Mouse (Mus musculus) left cerebral cortex, adult 9 months (tissue): ENCODE measurements around the gene BC024978.

Experiments
- DNase-seq, 2 experiments: peaks; one replicate each; pipeline ENCODE4 v3.0.0; 2022; ENCODE audit warnings: low spot score in 2 of 2

BC024978 gene

DNA sequence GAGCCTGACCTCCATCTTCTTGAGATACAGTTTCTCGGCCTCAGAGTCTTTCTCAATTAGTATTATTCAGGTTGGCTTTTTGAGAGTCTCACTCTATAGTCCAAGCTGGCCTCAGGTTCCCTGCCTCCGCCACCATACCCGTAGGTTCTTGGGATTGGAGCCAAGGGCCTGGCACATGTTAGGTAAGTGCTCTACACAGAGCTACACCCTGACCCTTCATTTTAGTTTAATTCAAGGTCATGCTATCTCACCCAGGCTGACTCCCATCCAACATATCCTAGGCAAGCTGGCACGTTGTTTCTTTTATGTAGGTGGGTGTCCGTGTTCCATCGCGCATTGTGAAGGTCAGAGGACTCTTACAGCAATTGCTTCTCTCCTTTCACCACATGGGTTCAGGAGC is 20.7 kb upstream of the BC024978 start:
- DNase-seq, result no peak

DNA sequence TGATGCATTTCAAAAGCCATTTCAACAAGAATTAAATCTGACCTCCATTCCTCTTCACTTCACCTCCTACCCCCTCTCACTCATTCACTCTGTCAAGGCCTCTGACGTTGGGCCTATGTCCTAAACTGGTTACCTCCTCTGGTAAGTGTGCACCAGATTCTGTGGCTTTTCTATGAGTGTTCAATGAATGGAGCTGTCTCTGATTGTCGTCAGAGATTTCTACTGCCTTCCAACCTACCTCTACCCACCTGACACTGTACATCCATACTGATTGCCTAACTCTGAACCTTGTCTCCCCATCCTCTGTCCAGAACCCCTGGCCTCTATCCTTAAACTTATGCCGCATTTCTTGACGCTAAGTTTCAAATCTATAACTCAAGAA is 17.6 kb upstream of the BC024978 start:
- DNase-seq, result no peak

DNA sequence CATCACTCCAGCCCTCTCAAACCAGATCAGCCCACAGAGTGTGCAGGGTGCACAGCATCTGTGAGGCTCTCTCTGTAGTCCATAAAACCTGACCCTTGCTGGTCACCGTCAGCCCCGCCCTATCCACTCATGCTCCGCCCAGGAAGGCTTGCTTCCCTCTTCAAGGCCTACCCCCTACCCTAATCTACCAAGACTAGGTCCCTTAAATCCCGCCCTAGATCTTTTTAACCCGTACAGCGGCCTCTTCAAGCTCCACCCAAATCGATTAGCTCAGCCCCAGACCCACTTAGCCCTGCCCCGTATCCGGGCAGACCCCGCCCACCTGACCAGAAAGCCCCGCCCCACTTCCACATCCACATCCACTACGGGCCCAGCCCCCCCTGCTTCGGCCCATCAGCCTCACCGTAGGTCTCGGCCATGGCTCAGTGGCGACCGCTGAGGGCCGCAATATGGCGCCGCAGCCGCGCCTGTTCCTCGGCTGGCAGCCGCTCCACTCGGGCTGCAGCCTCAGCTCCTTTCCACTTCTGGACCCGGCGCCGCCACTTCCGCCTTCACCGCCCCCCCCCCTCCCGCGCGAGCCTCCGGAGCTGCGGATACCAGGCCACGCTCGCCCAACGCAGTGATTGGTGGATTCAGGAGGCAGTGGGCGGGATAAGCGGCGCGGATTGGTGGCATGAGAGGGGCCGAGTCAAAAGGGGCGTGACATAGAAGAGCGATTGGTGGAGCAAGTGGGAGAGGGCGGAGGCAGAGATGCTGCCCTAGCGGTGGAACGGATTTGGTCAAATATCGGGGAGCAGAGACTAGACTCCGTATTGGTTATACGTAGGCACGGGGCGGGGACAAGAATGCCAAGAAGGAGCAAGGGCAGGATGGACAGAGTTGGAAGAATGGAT is 17.0 kb upstream of the BC024978 start, which contains the start of gene Rab4b:
Gene Rab4b (minus strand): TSS at position 573 of the 893 bp plus-strand sequence.
- DNase-seq, result peak; percentile 99 to 100

DNA sequence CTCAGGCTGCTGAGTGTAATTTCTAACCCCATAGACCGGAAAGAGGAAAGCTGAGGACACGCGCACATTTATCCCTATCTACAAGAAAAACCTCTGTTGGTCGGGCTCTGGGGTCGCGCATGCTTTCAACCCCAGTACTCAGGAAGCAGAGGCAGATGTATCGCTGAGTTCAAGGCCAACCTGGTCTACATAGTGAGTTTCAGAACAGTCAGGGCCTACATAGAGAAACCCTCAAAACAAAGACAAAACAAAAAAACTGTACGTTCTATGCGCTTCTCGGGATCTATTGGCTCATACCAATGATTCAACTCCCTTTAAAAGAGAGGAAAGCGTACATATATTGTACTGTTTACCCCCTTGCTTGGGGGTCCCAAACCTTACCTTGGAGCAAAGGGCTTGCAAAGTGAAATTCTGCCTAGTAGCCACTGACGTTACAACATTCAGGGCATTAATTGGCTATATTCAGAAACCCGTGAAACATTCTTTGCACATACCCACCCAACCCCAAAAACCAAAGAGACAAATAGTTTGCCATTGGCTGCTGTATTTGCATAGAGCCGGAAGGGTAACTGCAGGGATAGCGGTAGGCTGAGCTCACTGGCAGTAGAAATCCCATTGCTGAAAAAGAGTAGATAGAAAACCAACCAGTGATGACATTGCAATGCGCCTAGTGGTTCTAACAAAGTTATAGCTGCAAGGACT is 16.2 kb upstream of the BC024978 start:
- DNase-seq, result no peak

DNA sequence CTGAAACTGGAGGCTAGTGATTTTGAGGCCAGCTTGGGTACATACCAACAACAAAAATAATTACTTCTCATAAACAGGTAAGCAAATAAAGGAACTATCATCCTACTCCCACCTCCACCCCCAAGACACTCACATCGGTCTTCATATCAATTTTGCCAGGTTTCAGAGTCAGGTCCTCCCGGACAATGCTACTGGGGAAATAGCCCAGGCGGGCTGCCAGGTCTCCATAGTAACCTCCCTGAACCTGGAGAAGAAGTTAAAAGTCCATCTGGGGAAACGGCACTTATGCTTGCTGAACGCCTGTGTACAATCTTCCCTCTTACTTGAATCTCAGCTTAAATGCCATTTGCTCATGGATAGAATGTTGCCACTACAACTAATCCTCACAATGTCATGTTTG is 15.5 kb upstream of the BC024978 start:
- DNase-seq, result no peak

DNA sequence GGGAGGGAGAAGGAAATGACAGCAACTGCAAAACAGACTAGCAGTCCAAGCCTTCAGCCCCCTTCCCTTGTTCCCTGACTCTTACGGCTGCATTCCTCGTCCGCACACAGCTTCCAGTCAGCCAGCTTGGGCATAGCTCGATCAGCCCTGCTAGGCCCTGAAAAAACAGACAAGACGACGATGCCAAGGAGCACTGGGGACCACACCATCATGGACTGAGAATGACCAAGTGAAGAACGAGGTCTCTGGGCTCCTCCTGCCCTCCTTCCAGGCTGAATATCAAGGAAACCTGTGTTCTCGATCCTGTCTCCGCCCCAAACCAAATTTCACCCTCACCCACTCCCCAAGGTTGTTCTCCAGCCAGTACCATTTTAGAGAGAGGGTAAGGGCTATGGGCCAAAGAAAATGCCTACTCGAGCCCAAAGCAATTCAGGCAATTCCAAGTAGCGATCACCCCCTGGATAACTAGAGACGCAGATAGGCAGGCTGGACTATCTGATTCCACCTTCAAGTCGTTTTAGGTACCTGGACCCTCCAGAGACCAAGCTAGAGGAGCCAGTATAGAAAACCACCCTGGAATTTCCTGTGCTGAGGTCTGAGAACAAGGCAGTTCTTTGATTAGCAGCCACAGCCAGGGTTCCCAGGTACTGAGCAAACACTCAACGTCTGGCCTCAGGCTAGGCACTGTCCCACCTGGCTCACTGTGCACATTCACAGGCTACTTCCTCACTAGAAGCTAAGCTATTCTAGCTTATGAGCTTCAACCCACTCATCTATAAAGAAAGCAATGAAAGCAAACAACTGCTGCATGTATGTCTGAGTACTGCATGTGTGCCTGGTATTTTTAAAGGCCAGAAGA is 14.5 kb upstream of the BC024978 start, which contains the start of the genes Gm21983 and Mia:
Gene Gm21983 (minus strand): TSS at position 250 of the 859 bp plus-strand sequence.
Gene Mia (minus strand): TSS at position 321 of the 859 bp plus-strand sequence.
- DNase-seq, result no peak

DNA sequence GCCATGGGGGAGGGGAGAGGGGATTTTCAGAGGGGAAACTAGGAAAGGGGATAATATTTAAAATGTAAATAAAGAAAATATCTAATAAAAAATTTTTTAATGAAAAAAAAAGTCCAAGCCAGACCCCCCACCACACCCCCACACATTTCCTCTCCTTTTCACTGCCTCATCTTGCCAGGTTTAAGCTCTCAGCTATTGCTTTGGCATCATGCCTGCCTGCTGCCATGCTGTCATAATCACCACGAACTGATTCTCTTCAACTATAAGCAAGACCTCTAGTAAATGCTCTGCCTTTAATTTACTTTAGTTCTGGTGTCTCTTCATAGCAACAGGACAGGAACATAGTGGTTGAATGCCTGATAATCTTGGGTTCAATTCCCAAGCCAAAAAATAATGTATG is 13.1 kb upstream of the BC024978 start:
- no peak for DNase-seq

DNA sequence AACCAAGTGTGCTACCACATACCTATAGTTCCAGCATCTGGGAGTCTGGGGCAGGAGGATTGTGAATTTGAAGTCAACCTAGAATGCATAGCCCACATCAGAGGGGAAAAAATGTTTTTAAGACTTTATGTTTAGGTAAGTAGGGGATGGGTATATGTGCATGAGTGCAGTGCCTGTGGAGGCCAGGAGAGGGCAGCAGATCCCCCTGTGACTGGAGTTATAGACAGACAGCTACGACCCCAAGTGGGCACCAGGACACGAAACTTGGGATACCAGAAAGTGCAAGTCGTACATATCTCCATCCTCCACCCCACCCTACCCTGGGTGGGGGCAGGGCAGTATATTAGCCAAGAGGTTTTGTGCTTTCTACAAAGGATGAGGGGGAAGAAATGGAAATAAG is 10.6 kb upstream of the BC024978 start:
- DNase-seq, result no peak

DNA sequence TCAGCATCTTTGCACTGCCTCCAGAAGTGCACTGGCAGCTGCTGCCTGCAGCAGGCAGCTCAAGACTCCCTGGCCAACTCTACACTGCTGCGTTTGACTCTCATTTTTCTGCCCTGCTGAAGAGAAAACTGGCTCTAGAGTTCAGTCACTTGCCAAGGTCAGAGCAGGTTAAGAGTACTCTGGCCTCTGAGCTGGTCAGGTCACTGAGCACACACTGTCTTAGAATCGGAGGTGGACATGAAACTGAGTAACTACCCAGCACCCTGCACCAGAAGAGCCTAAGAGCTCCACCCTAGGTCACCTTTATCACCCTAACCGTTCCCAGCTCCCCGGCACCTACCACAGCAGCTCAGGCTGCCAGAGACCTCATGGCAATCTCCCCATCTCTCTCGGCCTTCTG is 9.6 kb upstream of the BC024978 start:
- no peak for DNase-seq

DNA sequence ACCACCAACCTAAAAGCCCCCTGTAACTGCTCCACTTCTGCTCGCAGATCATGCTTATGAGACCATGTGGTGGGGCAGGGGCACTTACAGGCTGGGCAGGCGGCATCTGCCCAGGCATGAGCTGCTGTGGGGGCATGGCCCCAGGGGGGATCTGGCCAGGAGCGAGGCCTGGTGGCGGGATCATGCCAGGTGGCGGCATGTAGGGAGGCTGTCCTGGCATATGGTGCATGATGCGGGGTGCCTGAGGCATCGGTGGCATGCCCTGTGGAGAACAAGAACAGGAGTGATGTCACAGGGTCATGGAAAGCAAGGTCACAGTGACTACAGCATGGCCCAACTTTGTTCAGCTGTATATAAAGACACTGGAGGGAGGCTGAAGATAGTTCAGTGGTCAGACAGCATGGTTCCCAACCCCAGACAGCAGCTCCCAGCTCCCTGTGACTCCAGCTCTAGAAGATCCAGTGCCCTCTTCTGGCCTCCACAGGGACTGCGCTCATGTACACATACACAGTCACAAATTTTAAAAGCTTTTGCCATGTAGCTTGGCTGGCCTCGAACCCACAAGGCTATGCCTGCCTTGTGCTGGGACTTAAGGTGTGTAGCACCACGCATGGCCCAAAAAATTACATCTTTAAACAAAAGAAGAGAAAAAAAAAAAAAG is 6.2 kb upstream of the BC024978 start:
- DNase-seq, result no peak

DNA sequence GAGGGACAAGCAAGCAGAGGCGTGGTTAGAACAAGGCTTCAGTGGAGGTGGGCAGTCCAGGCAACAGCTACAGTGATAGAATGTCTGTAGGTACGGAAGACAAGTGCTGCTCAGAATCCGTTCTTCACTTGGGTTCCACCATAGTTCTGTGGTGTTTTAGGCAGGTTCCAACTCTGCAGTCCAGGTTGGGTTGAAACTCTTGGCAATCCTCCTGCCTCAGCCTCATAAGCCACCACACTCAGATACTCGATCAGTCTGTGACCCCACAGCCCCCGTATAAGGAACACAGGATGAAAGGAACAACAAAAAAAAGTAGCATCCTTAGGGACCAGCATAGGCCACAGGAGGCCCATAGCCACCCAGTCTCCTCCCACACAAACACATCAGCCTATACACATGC is 3.1 kb upstream of the BC024978 start:
- no peak for DNase-seq

DNA sequence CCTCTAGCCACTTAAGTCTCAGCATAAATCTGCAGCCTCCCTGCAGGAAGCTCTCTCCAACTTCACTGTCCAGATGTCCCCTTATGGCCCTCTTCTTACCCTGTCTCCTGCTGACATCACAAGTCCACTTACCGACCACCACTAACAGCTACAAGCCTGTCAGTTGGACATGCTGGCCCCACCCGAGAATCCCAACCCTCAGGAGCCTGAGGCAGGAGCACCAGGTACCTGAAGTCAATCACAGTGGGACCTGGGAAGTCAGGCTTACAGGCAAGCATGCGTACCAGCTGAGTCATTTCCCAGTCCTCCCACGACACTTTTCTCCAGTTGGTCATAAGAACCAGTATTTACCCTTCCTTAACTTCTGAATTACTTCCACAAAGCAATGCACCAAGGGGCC is 1.9 kb upstream of the BC024978 start:
- no peak for DNase-seq

DNA sequence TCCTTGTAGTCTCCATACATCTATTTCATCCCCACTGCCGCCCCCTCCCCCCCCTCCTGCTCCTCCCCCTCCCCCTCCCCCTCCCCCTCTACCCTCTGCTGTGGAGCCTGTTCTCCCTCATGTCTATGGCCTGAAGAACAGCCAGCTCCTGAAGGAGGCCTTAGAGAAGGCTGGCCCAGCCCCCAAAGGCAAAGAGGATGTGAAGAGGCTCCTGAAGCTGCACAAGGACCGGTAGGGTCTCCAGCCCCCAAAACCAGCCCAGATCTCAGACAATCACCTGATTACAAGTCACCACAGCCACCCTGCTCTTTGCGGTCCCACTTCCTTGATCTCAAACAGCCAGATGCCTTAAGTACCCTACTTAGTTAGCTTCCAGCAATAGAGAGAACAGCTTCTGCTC is 1.6 kb downstream of the BC024978 start:
- DNase-seq, result no peak

DNA sequence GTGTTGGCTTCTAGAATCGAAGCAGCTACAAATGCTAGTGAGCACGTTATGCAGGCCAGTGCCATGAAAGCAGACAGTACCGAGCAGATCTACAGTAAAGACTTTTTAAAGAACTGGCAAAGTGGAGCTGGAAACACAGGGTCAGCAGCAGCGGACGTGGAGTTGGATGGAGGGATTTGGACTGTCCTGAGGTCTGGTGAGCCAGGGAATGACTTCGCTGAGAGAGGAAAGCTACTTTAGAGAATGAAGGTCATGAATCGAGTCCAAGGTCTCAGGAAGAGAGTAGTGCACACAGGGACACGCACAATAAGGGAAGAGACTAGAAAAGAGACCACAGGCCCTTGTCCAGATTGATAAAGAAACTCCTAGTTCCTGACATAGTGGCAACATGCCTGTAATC is 2.1 kb downstream of the BC024978 start:
- DNase-seq, result no peak

DNA sequence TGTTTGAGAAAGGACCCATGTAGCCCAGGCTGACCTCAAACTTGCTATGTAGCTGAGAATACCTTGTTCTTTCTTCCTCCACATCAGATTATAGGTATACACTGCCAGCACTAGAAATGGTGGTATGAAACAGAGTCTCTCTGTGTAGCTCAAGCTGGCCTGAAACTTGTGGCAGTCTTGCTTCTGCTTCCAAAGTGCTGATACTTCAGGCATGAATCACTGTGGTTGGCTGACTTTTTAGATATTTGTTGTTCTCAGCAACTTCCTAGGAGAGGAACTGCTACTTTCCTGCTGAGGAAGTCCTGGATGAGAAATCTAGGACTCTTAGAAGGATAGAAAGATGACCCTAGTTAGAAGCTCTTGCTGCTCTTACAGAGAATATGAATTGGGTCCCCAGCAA is 2.8 kb downstream of the BC024978 start:
- DNase-seq, result no peak

DNA sequence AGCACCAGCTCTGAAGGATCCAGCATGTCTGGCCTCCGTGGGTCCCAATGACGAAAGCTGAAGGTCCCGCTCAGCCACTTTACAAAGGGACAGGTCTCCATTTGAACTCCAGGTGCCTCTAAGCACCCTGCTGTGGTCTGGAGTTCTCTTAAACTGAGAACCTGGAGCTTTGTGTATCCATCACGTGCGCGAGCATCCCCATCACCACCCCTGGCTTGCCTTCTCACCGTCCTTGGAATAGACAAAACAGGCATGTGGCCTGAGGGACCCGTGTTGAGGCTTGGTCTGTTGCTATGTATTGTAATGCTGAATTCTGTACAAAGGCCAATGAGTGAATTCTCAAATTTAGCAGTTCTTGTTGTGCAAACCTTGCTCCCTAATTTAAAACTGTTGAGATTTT is 3.2 kb downstream of the BC024978 start:
- no peak for DNase-seq

DNA sequence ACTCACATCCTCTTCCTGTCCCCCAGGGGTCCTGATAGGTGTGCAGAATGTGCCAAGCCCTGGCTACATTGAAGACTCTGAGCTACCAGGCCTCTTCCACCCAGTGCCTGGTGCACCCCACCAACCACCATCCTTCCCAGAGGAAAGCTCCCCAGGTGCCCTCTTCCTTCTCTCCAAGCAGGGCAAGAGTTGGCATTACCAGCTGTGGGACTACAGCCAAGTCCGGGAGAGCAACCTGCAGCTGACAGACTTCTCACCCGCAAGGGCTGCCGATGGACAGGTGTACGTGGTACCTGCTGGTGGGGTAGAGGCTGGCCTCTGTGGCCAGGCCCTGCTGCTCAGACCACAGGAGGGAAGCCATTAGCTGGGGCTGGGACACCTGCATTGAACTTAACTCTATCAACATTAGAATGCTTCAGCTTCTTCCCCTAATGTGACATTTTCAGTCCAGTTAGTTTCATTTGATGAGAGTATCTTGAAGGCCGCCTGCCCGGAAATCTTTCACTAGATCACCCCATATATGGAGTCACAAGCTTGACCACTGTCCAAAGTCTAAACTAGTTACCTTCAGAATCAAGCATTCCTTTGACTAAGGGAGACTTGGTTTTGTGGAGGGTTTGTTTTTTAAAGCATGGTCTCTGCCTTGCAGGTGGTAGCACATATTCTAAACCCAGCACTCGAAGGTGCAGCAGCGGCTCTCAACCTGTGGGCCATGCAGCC is 8.3 kb downstream of the BC024978 start:
- DNase-seq, result no peak

DNA sequence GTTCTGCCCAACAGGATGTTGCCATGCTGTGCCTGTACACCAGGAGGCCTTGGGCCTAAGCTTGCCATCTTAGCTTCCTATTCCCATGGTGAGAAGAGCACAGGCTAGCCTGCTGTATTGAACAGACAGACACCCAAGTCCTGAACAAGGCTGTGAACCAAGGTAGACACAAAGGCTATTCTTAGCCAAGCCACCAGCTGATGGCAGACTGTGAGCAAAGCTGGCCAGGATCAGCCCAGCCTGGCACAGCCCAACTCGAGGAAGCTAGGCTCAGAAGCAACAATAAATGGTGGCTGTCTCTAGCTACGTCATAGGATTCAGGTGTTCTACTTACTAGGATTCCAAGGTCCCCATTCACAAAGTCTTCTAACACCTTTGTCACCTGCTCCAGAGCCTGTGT is 17.0 kb downstream of the BC024978 start:
- no peak for DNase-seq

DNA sequence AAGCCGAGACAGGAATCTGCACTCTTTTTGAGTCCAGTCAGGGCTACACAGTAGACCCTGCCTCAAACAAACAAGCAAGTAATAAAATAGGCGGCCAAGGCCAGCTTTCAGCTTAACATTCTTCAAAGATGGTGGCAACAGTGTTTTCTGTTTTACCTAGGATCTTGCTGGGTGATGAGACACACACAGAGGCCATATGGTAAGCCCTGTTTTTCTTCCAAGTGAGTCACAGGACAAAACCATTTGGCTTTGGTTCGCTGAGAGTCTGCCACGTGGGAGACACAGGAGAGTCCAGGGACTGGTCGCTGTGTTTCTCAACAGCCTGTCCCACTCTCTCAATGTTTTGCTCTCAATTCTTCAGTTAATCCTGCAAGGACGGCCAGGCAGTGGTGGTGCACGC is 23.0 kb downstream of the BC024978 start:
- DNase-seq, result no peak

DNA sequence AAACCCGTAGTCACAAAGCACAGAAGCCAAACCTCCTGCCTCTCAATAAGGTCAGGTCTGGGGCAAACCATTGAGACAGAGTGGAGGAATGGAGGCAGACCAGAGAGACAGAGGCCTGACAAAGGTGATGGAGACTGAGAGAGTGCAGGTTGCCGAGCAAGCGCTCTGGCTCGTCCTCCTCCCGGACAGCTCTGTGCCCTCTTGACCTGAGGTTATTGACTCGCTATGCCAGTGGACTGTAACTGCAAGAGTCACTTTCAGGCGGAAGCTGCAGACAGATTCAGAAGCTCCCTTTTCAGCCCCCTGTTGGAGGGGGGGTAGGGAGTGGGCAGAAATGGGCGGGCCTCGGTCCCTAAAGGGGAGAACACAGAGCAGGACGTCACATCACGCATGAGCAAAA is 24.4 kb downstream of the BC024978 start:
- DNase-seq, result no peak

DNA sequence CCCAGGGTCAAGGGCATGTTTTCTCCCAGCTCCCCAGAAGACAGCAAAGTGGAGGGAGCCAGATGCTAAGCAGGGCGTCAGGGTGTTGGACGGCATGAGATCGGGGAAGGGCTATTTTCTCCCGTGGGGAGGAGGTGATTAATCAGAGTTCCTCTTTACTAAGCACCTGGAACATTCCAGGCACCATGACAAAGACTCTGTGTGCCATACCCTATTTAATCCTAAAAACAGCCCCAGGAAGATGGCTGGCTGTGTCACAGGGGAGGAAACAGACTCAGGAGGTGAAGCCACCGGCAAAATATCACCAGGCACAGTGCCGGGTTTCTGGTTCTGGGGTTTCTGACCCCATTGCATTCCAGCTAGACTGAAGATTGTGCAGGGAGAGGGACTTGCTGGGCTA is 26.4 kb downstream of the BC024978 start:
- DNase-seq, result no peak
